Mouse (Mus musculus): ENCODE data around the gene Ccdc186.

Gene Ccdc186

GRCm38 (mm10) chr19:56749343-56749742 lies 72.6 kb downstream of the Ccdc186 start:
- DNase-seq: peak in 1 of 2 experiments; percentile 24

- peak; percentile 13 to 27 for DNase-seq
Observed at GRCm38 (mm10) chr19:56747878-56748277, 74.1 kb downstream of the Ccdc186 start.

- no peak for DNase-seq
Observed at GRCm38 (mm10) chr19:56746618-56747017, 75.4 kb downstream of the Ccdc186 start.

- DNase-seq: no peak
Observed at GRCm38 (mm10) chr19:56745528-56745927, 76.5 kb downstream of the Ccdc186 start.

GRCm38 (mm10) chr19:56745061-56745460 lies 76.9 kb downstream of the Ccdc186 start:
- DNase-seq: peak; percentile 20 to 26
